Mouse (Mus musculus) layer of hippocampus, adult 2 months (tissue): Measurements from ENCODE around the gene Gm20696. TPM values are rescaled to one million over a fixed set of nuclear protein-coding genes. Genes with fewer than 3 reads are reported as not detected.

Experiments used
- DNase-seq, 2 experiments: peaks; one replicate each; pipeline ENCODE4 v3.0.0; 2022; ENCODE audit warnings: low spot score in 2 of 2
- H3K27ac ChIP-seq: fragments of 200-600 bp; 2 replicates; pipeline ENCODE4 v1.8.1; 2022
- H3K4me3 ChIP-seq: fragments of 200-600 bp; 2 replicates; pipeline ENCODE4 v1.8.1; 2022; ENCODE audit warnings: mild to moderate bottlenecking
- CTCF ChIP-seq: fragments of 200-600 bp; conservative IDR thresholded peaks from 2 replicates; pipeline ENCODE4 v1.8.1; 2022; ENCODE audit warnings: antibody characterized with exemption, mild to moderate bottlenecking, moderate library complexity
- total RNA-seq, 2 experiments: library from RNA; stranded (reverse); gene quantifications; 2 replicates each; pipeline ENCODE4 v1.2.3; 2021

Gene Gm20696
- total RNA-seq, 2 experiments from 2014 or later = 6.2 to 7.3 TPM

DNA sequence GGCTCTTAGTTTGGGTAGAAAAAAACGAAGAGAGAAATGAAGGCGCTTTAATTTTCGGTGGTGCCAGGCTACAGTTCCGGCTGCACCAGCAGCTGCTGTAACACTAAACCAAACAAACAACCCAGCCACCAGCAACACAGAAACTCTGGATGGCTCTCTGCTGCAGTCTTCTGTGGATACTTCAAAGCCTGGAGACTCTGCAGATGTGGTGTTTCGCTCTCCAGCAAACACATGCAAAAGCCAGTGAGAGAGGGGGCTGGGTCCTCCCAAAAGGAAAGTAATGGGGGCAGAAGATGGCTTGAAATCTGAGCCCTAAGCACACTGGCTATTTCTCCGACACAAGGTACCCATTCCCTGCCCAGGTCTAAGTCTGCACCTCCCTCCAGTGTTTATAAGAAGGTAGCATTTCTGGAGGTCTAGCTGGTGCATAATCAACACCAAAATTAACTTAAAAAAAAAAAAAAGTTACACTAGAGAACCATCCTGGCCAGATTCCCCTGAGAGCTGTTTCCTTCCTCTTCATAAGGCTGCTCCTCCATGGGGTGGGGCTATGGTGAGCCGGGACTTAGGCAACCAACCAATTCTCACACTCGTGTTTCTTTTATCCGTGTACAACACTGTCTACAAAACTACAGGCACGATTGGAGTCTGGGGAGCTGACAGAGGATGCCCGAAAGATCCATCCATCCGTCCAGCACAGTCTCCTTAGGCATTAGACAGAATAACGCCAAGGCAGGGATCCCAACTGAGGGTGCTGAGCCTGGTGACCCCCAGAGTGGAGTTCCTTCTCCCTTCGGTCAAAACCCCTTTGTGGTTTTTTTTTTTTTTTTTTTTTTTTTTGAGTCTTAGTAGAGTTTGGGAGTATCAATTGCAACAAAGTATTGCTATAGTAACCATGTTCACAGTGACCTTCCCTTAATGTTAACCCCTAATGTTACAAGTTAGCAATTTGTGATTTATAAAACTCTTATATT lies 55.9 kb downstream of the Gm20696 start:
- no peak for DNase-seq
- no peak overlapping the region for H3K4me3 ChIP-seq
- H3K27ac ChIP-seq = no peak overlapping the region
- TF ChIP-seq CTCF = no peak

DNA sequence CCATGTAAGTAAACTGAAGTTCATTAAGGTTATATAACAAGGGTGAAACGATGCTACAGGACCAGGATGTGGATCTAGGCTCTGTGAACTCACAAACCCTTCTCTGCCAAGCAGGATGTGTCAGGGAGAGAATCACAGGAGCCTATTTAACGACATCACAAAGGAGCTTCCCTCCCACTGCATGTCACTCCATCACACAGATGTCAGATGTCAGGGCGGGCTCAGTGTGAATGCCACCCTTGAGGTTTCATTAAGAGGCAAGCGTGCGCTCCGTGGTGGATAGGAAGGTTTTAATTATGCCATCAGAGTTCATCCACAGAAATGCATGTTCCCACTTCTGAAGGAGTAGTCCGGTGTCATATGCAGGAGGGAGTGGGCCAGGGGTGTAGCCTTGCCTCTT lies 60.5 kb downstream of the Gm20696 start:
- no peak for TF ChIP-seq CTCF
- no peak for DNase-seq
- Histone ChIP-seq H3K27ac (no peak overlapping the region), H3K4me3 (no peak overlapping the region)

- Histone ChIP-seq H3K27ac (no peak overlapping the region), H3K4me3 (no peak overlapping the region)
- no peak for TF ChIP-seq CTCF
- DNase-seq = no peak
These were observed 61.8 kb downstream of the Gm20696 start for GRCm38 (mm10) chr6:99604758-99605157.

DNA sequence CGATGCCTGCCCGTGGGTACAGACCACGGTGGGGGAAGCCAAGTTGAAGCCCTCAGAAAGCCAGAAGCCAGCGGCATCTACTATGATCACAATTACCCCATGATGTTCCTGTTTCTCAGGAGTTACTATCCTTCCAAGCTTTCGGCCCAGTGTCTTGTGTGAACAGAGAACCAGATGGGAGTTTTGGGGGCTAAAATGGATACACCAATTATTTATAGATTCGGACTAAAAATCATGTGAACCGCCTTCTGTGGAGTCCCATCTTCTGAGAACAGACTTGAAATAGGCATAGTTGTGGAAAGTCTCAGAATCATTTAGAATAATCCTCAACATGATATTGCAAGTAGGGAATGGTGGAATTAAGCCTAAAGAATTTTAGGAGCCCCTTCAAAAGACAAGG lies 64.2 kb downstream of the Gm20696 start:
- DNase-seq = no peak
- no peak overlapping the region for H3K4me3 ChIP-seq
- peak overlapping the region; percentile 72 for H3K27ac ChIP-seq
- no peak for TF ChIP-seq CTCF

DNA sequence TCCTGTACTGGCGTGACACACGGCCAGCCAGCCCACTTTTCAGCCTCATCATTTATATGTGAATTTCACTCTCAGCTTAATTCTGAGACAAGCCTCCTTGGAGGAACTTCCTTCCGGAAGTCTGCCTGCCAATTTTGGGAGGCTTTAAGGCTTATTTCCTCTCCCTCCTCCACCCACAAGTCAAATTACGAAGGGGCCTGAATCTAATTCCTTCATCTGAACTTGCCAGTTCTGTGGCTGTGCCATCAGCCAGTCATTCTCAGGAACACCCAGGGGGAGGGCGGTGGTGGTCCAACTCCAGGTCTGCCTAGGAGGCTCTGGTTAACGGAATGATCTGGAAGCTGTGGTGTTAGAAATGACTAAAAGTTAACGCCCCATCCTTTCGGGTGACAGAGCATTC lies 65.7 kb downstream of the Gm20696 start:
- Histone ChIP-seq H3K27ac (peak overlapping the region; percentile 72), H3K4me3 (no peak overlapping the region)
- TF ChIP-seq CTCF = no peak
- no peak for DNase-seq

- TF ChIP-seq CTCF = peak; percentile 82
- H3K4me3 ChIP-seq = no peak overlapping the region
- DNase-seq = peak; percentile 57 to 66
- peak overlapping the region; percentile 72 for H3K27ac ChIP-seq
These were observed 66.3 kb downstream of the Gm20696 start for GRCm38 (mm10) chr6:99600168-99600793.

GRCm38 (mm10) chr6:99599651-99600050 lies 66.9 kb downstream of the Gm20696 start:
- no peak for TF ChIP-seq CTCF
- Histone ChIP-seq H3K4me3 (no peak overlapping the region; the same call in 1 of the 2 replicates), H3K27ac (no peak overlapping the region)
- DNase-seq = no peak

- DNase-seq = no peak
These were observed 67.4 kb downstream of the Gm20696 start for GRCm38 (mm10) chr6:99599229-99599628.

GRCm38 (mm10) chr6:99577040-99577439 lies 89.6 kb downstream of the Gm20696 start:
- Histone ChIP-seq H3K27ac (no peak overlapping the region), H3K4me3 (no peak overlapping the region)
- DNase-seq = peak in 1 of 2 experiments; percentile 23
- TF ChIP-seq CTCF = no peak

More at GRCm38 (mm10) chr6:99599229-99599628, 67.4 kb downstream of the Gm20696 start:
- Histone ChIP-seq H3K4me3 (no peak overlapping the region), H3K27ac (no peak overlapping the region)
- TF ChIP-seq CTCF = no peak

- no peak overlapping the region for H3K27ac ChIP-seq
- no peak for TF ChIP-seq CTCF
- H3K4me3 ChIP-seq = no peak overlapping the region
- DNase-seq = no peak
These were observed 91.0 kb downstream of the Gm20696 start for GRCm38 (mm10) chr6:99575633-99576032.

GRCm38 (mm10) chr6:99573343-99573742 lies 93.3 kb downstream of the Gm20696 start:
- TF ChIP-seq CTCF = peak; percentile 42
- Histone ChIP-seq H3K27ac (no peak overlapping the region), H3K4me3 (no peak overlapping the region)
- no peak for DNase-seq

DNA sequence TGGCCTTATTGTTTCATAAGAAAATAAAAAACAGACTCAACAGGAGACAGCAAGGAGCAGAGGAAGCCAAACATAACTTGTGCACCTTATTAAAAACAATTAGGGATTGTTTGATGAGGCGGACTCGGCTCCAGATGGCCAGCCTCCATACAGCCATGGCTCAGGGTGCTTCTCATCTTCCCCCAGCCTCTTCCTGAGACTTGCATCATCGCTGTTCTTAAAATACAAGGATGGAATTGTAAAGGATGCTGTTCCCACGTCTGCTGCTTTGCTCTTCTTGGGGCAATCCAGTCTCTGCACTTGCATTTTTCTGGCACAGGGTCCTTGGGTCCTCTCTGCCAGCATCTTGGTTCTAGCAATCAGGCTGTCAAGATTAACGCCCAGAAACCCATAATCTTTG lies 94.5 kb downstream of the Gm20696 start:
- Histone ChIP-seq H3K27ac (no peak overlapping the region), H3K4me3 (no peak overlapping the region)
- TF ChIP-seq CTCF = no peak
- peak in 1 of 2 experiments; percentile 11 for DNase-seq

DNA sequence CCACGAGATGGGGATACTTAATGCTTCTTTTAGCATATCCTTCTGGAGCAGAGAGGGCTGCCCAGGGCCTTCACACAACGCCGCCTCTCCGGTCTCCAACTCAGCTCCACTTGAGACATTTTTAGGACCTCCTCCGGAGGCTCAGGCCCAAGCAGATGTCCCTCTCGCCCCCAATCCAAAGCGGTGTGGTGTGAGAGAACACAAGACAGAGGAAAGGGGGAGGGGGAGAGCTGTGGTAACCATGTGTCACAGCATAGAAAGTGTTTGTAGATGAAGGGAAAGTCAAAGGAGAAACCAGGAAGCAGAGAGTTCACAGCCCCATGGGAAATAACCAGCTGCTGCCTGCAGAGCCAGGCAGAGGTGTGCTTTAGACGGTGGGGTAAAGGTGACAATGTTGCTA lies 99.7 kb downstream of the Gm20696 start:
- TF ChIP-seq CTCF = no peak
- no peak for DNase-seq
- Histone ChIP-seq H3K4me3 (no peak overlapping the region), H3K27ac (no peak overlapping the region)
